Mouse (Mus musculus): ENCODE data around the gene Ncaph2. TPM values are rescaled to one million over a fixed set of nuclear protein-coding genes. Genes with fewer than 3 reads are reported as not detected.

Ncaph2 gene
- polyA plus RNA-seq, 1 experiment from 2014 or later: 186 TPM

DNA sequence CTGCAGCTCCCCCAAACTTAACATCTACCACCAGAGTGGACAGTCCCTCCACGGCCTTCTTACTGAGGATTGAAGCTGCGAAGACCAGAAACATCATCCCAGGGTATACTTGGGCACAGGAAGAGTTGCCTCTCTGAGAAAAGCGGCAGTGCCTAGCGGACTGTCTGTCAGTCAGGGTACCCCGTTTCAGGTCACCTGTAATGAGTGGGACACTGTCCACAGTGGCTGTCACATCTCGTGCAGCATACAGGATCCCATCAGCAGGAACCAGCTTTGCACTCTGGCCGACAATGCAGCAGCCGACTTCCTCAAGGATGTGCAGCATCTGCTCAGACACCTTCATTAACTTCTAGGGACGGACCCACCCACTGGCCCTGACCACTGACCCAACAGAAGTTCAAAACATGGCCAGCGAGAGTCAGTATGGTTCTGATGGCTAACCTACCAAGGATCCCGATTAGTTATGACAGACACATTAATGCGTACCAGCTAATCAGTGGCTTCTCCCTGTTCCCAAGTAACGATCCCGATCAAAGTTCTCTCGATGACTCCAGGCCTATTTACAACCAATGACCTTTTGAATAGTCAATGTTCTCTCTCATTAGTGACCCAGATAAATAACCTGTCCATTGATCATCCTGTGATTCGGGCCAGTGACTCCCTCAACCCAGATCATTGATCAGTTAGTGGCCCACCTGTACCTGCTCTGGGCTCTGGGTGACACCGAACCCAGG lies 19.4 kb downstream of the Ncaph2 start:
- no peak overlapping the region for H3K4me3 ChIP-seq (replicated peaks)
- WGBS: 92% methylated on average over 17 of the region's 17 CpGs

DNA sequence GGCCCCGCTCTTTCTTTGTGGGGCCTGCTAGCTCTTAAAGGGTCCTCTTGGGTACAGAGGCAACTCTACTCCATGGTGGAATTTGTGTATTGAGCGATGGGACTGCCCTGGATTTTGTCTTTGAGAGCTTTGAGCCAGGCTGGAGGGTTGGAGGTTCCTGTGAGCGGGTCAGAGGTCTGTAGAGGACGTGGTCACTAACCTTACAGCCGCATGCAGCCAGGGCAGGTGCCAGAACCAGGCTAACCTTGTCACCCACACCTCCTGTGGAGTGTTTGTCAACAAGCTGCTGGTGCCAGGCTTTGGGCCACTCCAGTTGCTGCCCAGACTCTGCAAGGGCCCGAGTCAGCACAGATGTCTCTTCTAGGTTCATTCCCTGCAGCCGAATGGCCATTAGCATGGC lies 20.5 kb downstream of the Ncaph2 start:
- Histone ChIP-seq H3K27ac (no peak overlapping the region), H3K4me1 (peaks cover 33% of the 10 kb centered on the region), H3K4me3 (replicated peaks) (no peak overlapping the region), H3K9ac (no peak overlapping the region), H3K9me3 (no peaks in the 10 kb centered on the region), H3K36me3 (replicated peaks) (peaks cover 19% of the 10 kb centered on the region), H3K27me3 (peaks cover 49% of the 10 kb centered on the region), H3K4me2 (no peak overlapping the region)
- WGBS: 83% methylated on average over 7 of the region's 7 CpGs
- no peak for ATAC-seq (ENCODE audit: low FRiP score)

More for the DNA sequence above, 19.4 kb downstream of the Ncaph2 start:
- no peak for ATAC-seq (ENCODE audit: low FRiP score)
- Histone ChIP-seq H3K4me2 (no peak overlapping the region), H3K27me3 (peaks cover 45% of the 10 kb centered on the region), H3K9me3 (no peaks in the 10 kb centered on the region), H3K36me3 (replicated peaks) (peaks cover 29% of the 10 kb centered on the region), H3K9ac (no peak overlapping the region; the same call in 1 of the 2 replicates), H3K27ac (no peak overlapping the region), H3K4me1 (peaks cover 33% of the 10 kb centered on the region)

DNA sequence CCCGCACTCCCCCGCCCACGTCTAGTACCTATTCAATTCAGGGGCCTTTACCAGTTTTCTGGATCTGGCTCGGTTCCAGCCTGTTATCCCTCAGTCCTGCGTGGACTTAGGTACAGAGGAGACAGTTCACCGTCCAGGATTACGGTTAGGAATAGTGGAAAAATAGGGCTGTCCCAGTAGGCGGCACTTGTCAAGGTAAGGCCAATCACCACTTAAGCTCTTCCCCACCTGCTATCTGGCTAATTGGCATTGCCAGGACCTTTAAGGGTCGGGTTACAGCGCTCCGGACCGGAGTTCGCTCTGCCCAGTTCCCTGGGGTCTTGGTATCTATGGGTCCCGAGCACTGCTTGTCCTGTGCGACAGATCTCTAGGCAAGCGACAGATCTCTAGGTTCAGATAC lies 21.4 kb downstream of the Ncaph2 start, which contains the start of gene Tymp:
Gene Tymp (minus strand): TSS at position 83 of the 400 bp plus-strand sequence.
- Histone ChIP-seq H3K9ac (no peak within 1 kb of the TSS), H3K4me1 (peaks cover 33% of the 10 kb centered on the region), H3K36me3 (replicated peaks) (peaks cover 9% of the 10 kb centered on the region), H3K4me2 (no peak within 1 kb of the TSS), H3K9me3 (no peaks in the 10 kb centered on the region), H3K27ac (no peak within 1 kb of the TSS), H3K4me3 (replicated peaks) (no peak within 1 kb of the TSS), H3K27me3 (peaks cover 49% of the 10 kb centered on the region)
- WGBS: 17% methylated on average over 16 of the region's 16 CpGs
- no peak for ATAC-seq (ENCODE audit: low FRiP score)

- Histone ChIP-seq H3K9me3 (no peaks in the 10 kb centered on the region), H3K9ac (no peak overlapping the region), H3K4me1 (peaks cover 33% of the 10 kb centered on the region), H3K27ac (no peak overlapping the region), H3K4me3 (replicated peaks) (no peak overlapping the region), H3K36me3 (replicated peaks) (peaks cover 5% of the 10 kb centered on the region), H3K4me2 (no peak overlapping the region), H3K27me3 (peaks cover 49% of the 10 kb centered on the region)
- 9% methylated on average over 18 of the region's 18 CpGs for WGBS
- ATAC-seq (ENCODE audit: low FRiP score): no peak
Measured at GRCm38 (mm10) chr15:89377362-89377761, 21.8 kb downstream of the Ncaph2 start.

- Histone ChIP-seq H3K9me3 (no peaks in the 10 kb centered on the region), H3K4me2 (peak overlapping the region; percentile 67), H3K9ac (peak overlapping the region; percentile 36; the same call in 1 of the 2 replicates), H3K4me3 (replicated peaks) (peak overlapping the region; percentile 38), H3K36me3 (replicated peaks) (no peaks in the 10 kb centered on the region), H3K27me3 (peaks cover 49% of the 10 kb centered on the region), H3K4me1 (peaks cover 26% of the 10 kb centered on the region), H3K27ac (no peak overlapping the region)
- 10% methylated on average over 46 of the region's 46 CpGs for WGBS
- no peak for ATAC-seq (ENCODE audit: low FRiP score)
Measured at GRCm38 (mm10) chr15:89377938-89378828, 22.7 kb downstream of the Ncaph2 start.

- Histone ChIP-seq H3K4me1 (peaks cover 23% of the 10 kb centered on the region), H3K9ac (peak within 1 kb of the TSS; percentile 36; the same call in 1 of the 2 replicates), H3K4me2 (peak within 1 kb of the TSS; percentile 67), H3K9me3 (no peaks in the 10 kb centered on the region), H3K4me3 (replicated peaks) (peak within 1 kb of the TSS; percentile 38), H3K27me3 (peaks cover 49% of the 10 kb centered on the region), H3K27ac (no peak within 1 kb of the TSS), H3K36me3 (replicated peaks) (no peaks in the 10 kb centered on the region)
- under 1% methylated on average over 33 of the region's 33 CpGs for WGBS
- ATAC-seq (ENCODE audit: low FRiP score): no peak
Measured at GRCm38 (mm10) chr15:89378831-89379401, 23.4 kb downstream of the Ncaph2 start, which contains the start of gene Odf3b. TSS of gene Odf3b (minus strand) at chr15:89379282.

DNA sequence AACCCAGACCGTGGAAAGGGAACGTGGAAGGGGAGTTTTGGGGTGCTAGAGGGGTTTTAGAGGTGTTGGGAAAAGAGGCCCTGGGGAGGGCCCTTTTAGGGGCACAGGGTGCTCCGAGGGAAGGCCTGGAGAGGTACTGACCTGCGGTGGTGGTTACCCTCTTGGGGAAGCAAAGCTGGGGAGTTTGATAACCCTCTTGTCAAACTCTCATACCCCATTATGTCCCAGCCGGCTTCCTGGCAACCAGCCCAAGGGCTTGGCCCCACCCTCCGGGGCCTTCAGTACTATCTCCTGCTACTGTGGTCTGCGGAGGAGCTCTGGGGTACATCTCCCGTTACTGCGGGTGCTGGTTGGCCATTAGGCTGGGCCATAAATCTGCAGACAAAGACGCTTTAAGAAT lies 23.9 kb downstream of the Ncaph2 start:
- 0 out of 2 replicates have a peak, but pooled peaks have one; percentile 15 for ATAC-seq (ENCODE audit: low FRiP score)
- H3K9me3 ChIP-seq: no peaks in the 10 kb centered on the region
- 15% methylated on average over 10 of the region's 10 CpGs for WGBS
- peak overlapping the region; percentile 67 for H3K4me2 ChIP-seq
- H3K9ac ChIP-seq: peak overlapping the region; percentile 36; the same call in 1 of the 2 replicates
- H3K4me1 ChIP-seq: peaks cover 19% of the 10 kb centered on the region
- peaks cover 49% of the 10 kb centered on the region for H3K27me3 ChIP-seq
- no peaks in the 10 kb centered on the region for H3K36me3 ChIP-seq (replicated peaks)
- no peak overlapping the region for H3K27ac ChIP-seq
- peak overlapping the region; percentile 38 for H3K4me3 ChIP-seq (replicated peaks)

- H3K9me3 ChIP-seq: no peaks in the 10 kb centered on the region
- WGBS: 81% methylated on average over 7 of the region's 7 CpGs
- H3K27ac ChIP-seq: no peak within 1 kb of the TSS
- no peak within 1 kb of the TSS for H3K4me2 ChIP-seq
- no peaks in the 10 kb centered on the region for H3K36me3 ChIP-seq (replicated peaks)
- H3K4me3 ChIP-seq (replicated peaks): no peak within 1 kb of the TSS
- H3K9ac ChIP-seq: no peak within 1 kb of the TSS
- H3K27me3 ChIP-seq: peaks cover 15% of the 10 kb centered on the region
- H3K4me1 ChIP-seq: no peaks in the 10 kb centered on the region
- no peak for ATAC-seq (ENCODE audit: low FRiP score)
Measured at GRCm38 (mm10) chr15:89384617-89385016, 29.1 kb downstream of the Ncaph2 start, which contains the start of gene Klhdc7b. TSS of gene Klhdc7b (plus strand) at chr15:89384917.

- peaks cover 10% of the 10 kb centered on the region for H3K27me3 ChIP-seq
- H3K4me3 ChIP-seq (replicated peaks): no peak overlapping the region
- H3K9me3 ChIP-seq: no peaks in the 10 kb centered on the region
- no peak for ATAC-seq (ENCODE audit: low FRiP score)
- H3K36me3 ChIP-seq (replicated peaks): no peaks in the 10 kb centered on the region
- H3K9ac ChIP-seq: no peak overlapping the region
- no peak overlapping the region for H3K27ac ChIP-seq
- WGBS: 52% methylated on average over 12 of the region's 12 CpGs
- H3K4me1 ChIP-seq: no peaks in the 10 kb centered on the region
- H3K4me2 ChIP-seq: no peak overlapping the region
Measured at GRCm38 (mm10) chr15:89387127-89387526, 31.6 kb downstream of the Ncaph2 start.

DNA sequence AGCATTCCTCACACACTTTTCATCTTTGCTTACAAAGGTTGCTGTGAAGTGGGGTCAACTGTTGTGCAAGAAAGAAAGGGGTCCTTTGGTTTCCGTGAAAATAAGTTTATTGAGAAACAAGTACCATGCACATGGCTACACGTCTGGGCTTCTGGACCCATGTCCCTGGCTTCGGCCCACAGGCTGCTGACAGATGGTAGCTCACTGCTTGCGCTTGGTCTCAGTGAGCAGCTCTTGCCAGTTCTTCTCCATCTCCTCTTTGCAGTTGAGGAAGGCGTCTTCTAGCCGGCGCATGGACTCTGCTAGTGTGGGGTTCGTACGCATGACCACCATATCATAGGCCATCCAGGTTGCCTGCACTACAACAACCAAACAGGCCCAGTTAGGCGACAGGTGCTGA lies 34.6 kb downstream of the Ncaph2 start:
- 91% methylated on average over 10 of the region's 10 CpGs for WGBS
- no peak for ATAC-seq (ENCODE audit: low FRiP score)
- Histone ChIP-seq H3K27me3 (peaks cover 4% of the 10 kb centered on the region), H3K36me3 (replicated peaks) (no peaks in the 10 kb centered on the region), H3K4me2 (no peak overlapping the region), H3K27ac (no peak overlapping the region), H3K4me1 (no peaks in the 10 kb centered on the region), H3K4me3 (replicated peaks) (no peak overlapping the region), H3K9me3 (no peaks in the 10 kb centered on the region), H3K9ac (no peak overlapping the region)

DNA sequence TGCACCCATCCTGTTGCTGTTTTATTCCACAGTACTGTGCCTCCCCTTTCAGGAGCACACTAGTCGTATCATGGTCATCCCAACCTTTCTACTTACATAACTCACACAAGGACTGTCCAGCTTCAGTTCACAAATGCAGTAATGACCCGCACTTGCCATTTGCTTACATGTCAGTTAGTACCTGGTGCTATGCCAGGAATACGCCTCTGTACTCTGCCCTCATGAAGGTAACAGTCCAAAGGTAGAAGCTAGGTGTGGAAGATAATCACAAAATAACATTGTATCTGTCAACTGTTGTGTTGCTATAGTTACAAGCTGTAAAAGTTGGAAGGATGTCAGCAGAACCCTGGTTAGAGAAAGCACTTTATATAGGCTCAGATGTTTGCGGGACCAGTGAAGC lies 41.4 kb downstream of the Ncaph2 start:
- no peak for ATAC-seq (ENCODE audit: low FRiP score)
- 90% methylated on average over 4 of the region's 4 CpGs for WGBS
- no peak overlapping the region for H3K4me2 ChIP-seq
- no peaks in the 10 kb centered on the region for H3K9me3 ChIP-seq
- no peak overlapping the region for H3K9ac ChIP-seq
- no peak overlapping the region for H3K27ac ChIP-seq
- H3K36me3 ChIP-seq (replicated peaks): no peaks in the 10 kb centered on the region
- H3K27me3 ChIP-seq: no peaks in the 10 kb centered on the region
- no peaks in the 10 kb centered on the region for H3K4me1 ChIP-seq
- H3K4me3 ChIP-seq (replicated peaks): no peak overlapping the region

DNA sequence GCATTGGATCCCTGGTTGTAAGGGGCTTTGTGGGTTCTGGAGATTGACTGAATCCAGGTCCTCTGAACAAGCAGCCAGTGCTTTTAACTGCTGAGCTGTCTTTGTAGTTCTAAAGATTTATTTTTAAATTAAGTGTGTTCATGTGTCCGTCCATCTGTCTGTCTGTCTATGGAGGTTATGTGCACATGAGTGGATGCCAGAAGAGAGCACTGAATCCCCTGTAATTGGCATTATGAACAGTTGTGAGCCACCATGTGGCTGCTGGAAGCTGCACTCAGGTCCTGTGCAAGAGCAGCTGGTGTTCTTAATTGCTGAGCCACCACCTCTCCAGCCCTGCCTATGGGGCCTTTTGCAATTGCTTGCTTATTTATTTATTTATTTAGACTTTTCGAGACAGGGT lies 42.6 kb downstream of the Ncaph2 start:
- Histone ChIP-seq H3K9me3 (no peaks in the 10 kb centered on the region), H3K27ac (no peak overlapping the region), H3K36me3 (replicated peaks) (no peaks in the 10 kb centered on the region), H3K4me2 (no peak overlapping the region), H3K4me3 (replicated peaks) (no peak overlapping the region), H3K4me1 (no peaks in the 10 kb centered on the region), H3K9ac (no peak overlapping the region), H3K27me3 (no peaks in the 10 kb centered on the region)
- no peak for ATAC-seq (ENCODE audit: low FRiP score)
- WGBS: 67% methylated on average over 2 of the region's 2 CpGs

All from forebrain, embryonic 12.5 days (tissue).